Mouse (Mus musculus) heart, embryonic 14.5 days (tissue): ENCODE results near the gene Rbm6. TPM values are rescaled to one million over a fixed set of nuclear protein-coding genes. Genes with fewer than 3 reads are reported as not detected.

Source experiments
- ATAC-seq: fragments of 200-750 bp; cut with Nextera tagmentation; 2 replicates; pipeline ENCODE4 v1.8.0; 2017; ENCODE audit warnings: low read depth, moderate TSS enrichment; ENCODE audit not compliant: insufficient number of reproducible peaks, insufficient read depth, low FRiP score
- H3K27ac ChIP-seq, 2 experiments: fragments of 200-500 bp in 1 of 2; fragments of 300-500 bp in 1 of 2; sonication (generic) in 1 of 2; replicated peaks in 1 of 2; 2 replicates each; pipeline ENCODE4 v1.5.1; 2012 to 2014; ENCODE audit warnings: low read depth in 2 of 2, low read length in 2 of 2, control low read depth in 1 of 2, mild to moderate bottlenecking in 1 of 2, mixed read lengths in 1 of 2; ENCODE audit not compliant: control insufficient read depth in 1 of 2, insufficient read depth in 1 of 2
- H3K27me3 ChIP-seq: fragments of 300-500 bp; sonication (generic); 2 replicates; pipeline ENCODE4 v1.6.1; 2014; ENCODE audit warnings: mild to moderate bottlenecking, low read length, control low read depth; ENCODE audit not compliant: control insufficient read depth, insufficient read depth
- H3K36me3 ChIP-seq: fragments of 300-500 bp; sonication (generic); 2 replicates; pipeline ENCODE4 v1.6.1; 2014; ENCODE audit warnings: mild to moderate bottlenecking, control low read depth, low read length, mixed read lengths; ENCODE audit not compliant: control insufficient read depth, insufficient read depth
- H3K4me1 ChIP-seq, 2 experiments: fragments of 200-500 bp in 1 of 2; fragments of 300-500 bp in 1 of 2; sonication (generic) in 1 of 2; 2 replicates each; pipeline ENCODE4 v1.6.1; 2012 to 2014; ENCODE audit warnings: low read length in 2 of 2, control low read depth in 1 of 2, mixed read lengths in 1 of 2; ENCODE audit not compliant: control insufficient read depth in 2 of 2, insufficient read depth in 2 of 2
- H3K4me2 ChIP-seq: fragments of 300-500 bp; sonication (generic); 2 replicates; pipeline ENCODE4 v1.6.1; 2014; ENCODE audit warnings: mild to moderate bottlenecking, low read length
- H3K4me3 ChIP-seq, 2 experiments: fragments of 200-500 bp in 1 of 2; fragments of 300-500 bp in 1 of 2; sonication (generic) in 1 of 2; 2 replicates each; pipeline ENCODE4 v1.5.1; 2012 to 2014; ENCODE audit warnings: low read length in 2 of 2, mild to moderate bottlenecking in 2 of 2, control low read depth in 1 of 2, low read depth in 1 of 2, moderate library complexity in 1 of 2; ENCODE audit not compliant: control insufficient read depth in 1 of 2, insufficient read depth in 1 of 2
- H3K9ac ChIP-seq: fragments of 300-500 bp; sonication (generic); 2 replicates; pipeline ENCODE4 v1.6.1; 2014; ENCODE audit warnings: mild to moderate bottlenecking, low read length
- H3K9me3 ChIP-seq: fragments of 300-500 bp; sonication (generic); 2 replicates; pipeline ENCODE4 v1.6.1; 2016; ENCODE audit warnings: low read length, control low read depth; ENCODE audit not compliant: control insufficient read depth
- WGBS: fragments of 180-500 bp; shearing (Covaris S2); extraction: QIAGEN DNeasy Blood & Tissue Kit; methylation state at CpG from one replicate; pipeline ENCODE4 v1.1.7; 2014; 5-methylcytosine and 5-hydroxymethylcytosine counted together
- polyA plus RNA-seq: library from polyadenylated mRNA; unstranded; fragments of >200 nt; fragmentation: Nextera tagmentation; extraction: Ambion mirVana; gene quantifications from 2 replicates; pipeline ENCODE4 v1.2.1, GENCODE M21; 2014

The Rbm6 gene
- polyA plus RNA-seq, 1 experiment from 2014 or later, result 42.8 TPM

DNA sequence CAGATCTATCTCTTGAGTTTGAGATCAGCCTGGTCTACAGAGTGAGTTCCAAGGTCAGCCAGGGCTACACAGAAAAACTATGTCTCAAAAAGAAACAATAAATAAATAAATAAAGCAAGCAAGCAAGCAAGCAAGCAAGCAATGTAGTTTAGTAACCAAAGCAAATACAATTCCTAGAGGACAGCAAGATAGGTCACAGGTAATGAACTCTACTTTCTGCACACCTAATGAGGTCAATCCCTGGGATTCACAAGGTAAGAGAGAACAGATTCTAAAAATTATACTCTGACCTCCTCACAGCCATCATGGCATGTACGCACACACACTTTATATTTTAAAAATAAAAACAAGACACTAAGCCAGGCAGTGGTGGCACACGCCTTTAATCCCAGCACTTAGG, 7.0 kb downstream of the Rbm6 start:
- Histone ChIP-seq H3K4me3 (no peak overlapping the region), H3K27me3 (no peaks in the 10 kb centered on the region), H3K36me3 (peaks cover 21% of the 10 kb centered on the region), H3K9me3 (no peaks in the 10 kb centered on the region), H3K4me2 (no peak overlapping the region), H3K9ac (no peak overlapping the region), H3K4me1 (0 out of 4 replicates have a peak, but pooled peaks cover 0 to 2% of the 10 kb centered on the region in 2 experiments), H3K27ac (no peak overlapping the region)
- ATAC-seq, result no peak
- 87% methylated on average over 2 of the region's 2 CpGs for WGBS

DNA sequence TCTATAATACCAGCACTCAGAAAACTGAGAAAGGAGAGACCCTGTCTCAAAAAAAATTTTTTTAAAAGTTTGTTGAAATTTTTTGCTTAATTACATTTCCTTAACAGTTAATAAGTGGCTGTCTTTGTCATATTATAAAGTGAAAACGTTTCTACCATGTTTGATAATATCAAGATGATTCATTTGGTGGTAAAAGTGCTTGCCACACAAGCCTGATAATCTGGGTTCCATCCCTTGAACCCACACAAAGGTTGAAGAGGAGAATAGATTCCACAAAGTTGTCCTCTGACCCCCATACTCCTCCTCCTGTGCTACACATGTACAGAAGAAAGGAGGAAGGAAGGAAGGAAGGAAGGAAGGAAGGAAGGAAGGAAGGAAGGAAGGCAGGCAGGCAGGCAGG, 8.5 kb downstream of the Rbm6 start:
- Histone ChIP-seq H3K4me3 (no peak overlapping the region), H3K4me1 (no peaks in the 10 kb centered on the region), H3K27me3 (no peaks in the 10 kb centered on the region), H3K9ac (no peak overlapping the region), H3K27ac (no peak overlapping the region), H3K9me3 (no peaks in the 10 kb centered on the region), H3K36me3 (peaks cover 24% of the 10 kb centered on the region), H3K4me2 (no peak overlapping the region)
- no peak for ATAC-seq
- WGBS, result 64% methylated on average over 1 of the region's 1 CpGs

DNA sequence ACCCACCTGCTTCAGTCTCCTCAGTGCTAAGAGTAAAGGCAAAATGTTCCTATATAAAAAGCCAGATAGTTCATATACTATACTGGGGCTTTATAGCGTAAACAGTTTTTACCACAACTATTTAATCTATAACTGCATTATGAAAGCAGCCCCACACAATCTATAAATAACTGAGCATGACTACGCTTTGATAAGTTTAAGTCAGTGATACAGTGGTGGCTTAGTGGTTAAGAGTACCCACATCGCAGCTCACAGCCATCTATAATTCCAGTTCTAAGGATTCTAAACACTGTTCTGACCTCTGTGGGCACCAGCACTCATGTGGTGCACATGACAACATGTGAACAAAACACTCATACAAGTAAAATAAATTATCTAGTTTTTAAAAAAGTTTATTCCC, 14.7 kb downstream of the Rbm6 start:
- Histone ChIP-seq H3K4me2 (no peak overlapping the region), H3K27ac (no peak overlapping the region), H3K9me3 (no peaks in the 10 kb centered on the region), H3K9ac (no peak overlapping the region), H3K36me3 (peaks cover 43% of the 10 kb centered on the region), H3K27me3 (no peaks in the 10 kb centered on the region), H3K4me3 (no peak overlapping the region), H3K4me1 (peaks cover 0 to 4% of the 10 kb centered on the region in 2 experiments; a peak in 1 of 4 replicates)
- WGBS, result 63% methylated on average over 3 of the region's 3 CpGs
- ATAC-seq, result no peak

DNA sequence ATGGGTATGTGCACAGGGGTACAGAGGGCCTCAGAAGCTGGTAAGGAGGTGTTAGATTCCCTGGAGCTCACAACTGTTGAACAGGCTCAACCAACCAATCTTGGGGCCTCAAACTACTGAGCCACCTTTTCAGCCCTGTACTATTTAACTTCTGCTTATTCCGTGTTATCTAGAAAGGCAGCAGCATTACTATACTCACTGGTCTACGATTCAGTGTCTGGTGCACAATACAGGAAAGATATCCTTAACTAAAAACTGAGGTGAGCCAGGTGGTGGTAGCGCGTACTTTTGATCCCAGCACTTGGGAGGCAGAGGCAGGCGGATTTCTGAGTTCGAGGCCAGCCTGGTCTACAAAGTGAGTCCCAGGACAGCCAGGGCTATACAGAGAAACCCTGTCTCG, 24.1 kb downstream of the Rbm6 start:
- peaks cover 76% of the 10 kb centered on the region for H3K36me3 ChIP-seq
- no peaks in the 10 kb centered on the region for H3K27me3 ChIP-seq
- ATAC-seq, result no peak
- H3K9me3 ChIP-seq, result no peaks in the 10 kb centered on the region
- H3K4me1 ChIP-seq, result no peaks in the 10 kb centered on the region
- no peak overlapping the region for H3K4me2 ChIP-seq
- WGBS, result 93% methylated on average over 7 of the region's 7 CpGs
- no peak overlapping the region for H3K4me3 ChIP-seq
- H3K9ac ChIP-seq, result no peak overlapping the region
- H3K27ac ChIP-seq, result no peak overlapping the region

DNA sequence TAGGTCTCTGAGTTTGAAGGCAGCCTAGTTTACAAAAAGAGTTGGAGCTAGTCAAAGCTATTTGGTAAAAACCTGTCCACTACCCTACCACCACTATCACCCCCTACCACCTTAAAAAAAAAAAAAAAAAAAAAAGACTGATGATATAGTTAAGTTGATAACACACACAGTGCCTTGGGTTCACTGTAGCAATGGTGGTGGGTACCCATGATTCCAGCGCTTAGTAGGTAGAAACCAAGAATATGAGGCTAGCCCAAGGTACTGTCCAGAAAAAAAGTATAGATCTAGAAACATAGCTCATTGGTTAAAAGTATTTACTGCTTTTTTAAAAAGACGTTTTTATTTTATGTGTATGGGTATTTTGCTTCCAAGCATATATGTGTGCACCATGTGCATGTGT, 30.3 kb downstream of the Rbm6 start:
- Histone ChIP-seq H3K9ac (no peak overlapping the region), H3K27ac (no peak overlapping the region), H3K27me3 (no peaks in the 10 kb centered on the region), H3K9me3 (no peaks in the 10 kb centered on the region), H3K4me3 (no peak overlapping the region), H3K4me2 (no peak overlapping the region), H3K4me1 (no peaks in the 10 kb centered on the region), H3K36me3 (peaks cover 56% of the 10 kb centered on the region)
- WGBS, result 90% methylated on average over 2 of the region's 2 CpGs
- no peak for ATAC-seq

DNA sequence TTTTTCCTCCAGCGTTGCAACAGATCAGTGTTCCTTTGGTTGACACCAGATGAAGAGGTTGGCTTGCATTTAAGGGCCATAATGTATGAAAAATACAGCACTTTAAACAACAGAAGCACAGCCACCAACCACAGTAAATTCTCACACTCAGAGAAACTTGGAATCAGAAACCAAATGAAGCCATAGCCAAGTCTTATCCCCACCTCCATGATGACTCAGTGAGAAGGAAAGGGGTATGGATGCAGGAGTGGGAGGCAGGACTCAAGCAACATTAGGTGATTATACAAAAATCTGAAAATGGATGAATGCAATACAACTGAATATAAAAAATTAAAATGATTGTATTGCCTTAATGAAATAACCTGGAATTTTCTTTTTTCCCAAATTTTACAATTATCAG, 34.2 kb downstream of the Rbm6 start:
- H3K9ac ChIP-seq, result no peak overlapping the region
- H3K27me3 ChIP-seq, result no peaks in the 10 kb centered on the region
- no peak for ATAC-seq
- H3K27ac ChIP-seq, result no peak overlapping the region
- H3K36me3 ChIP-seq, result peaks cover 36% of the 10 kb centered on the region
- no peak overlapping the region for H3K4me2 ChIP-seq
- 100% methylated on average over 1 of the region's 1 CpGs for WGBS
- H3K4me3 ChIP-seq, result no peak overlapping the region
- H3K9me3 ChIP-seq, result no peaks in the 10 kb centered on the region
- H3K4me1 ChIP-seq, result no peaks in the 10 kb centered on the region

DNA sequence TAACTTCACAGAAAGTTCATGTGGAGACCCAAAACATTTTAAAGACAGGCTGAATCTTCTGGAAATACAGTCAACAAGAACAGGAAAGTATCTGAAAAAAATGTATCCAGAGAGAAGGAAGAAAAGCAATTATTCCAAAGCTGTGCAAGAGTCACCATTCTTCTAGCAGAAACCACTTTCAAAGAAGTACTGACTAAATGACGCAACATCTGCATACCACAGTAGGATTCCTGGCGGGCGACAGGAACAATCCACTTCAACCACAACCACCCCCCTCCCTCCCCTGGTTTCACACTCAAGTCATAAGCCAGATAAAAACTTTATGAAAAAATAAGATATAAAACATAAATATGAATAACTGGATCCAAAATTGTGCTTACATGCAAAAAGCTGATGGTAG, 39.2 kb downstream of the Rbm6 start:
- Histone ChIP-seq H3K27ac (no peak overlapping the region), H3K9me3 (no peaks in the 10 kb centered on the region), H3K4me3 (no peak overlapping the region), H3K9ac (no peak overlapping the region), H3K4me1 (0 out of 4 replicates have a peak, but pooled peaks cover 0 to 2% of the 10 kb centered on the region in 2 experiments), H3K4me2 (no peak overlapping the region), H3K36me3 (peaks cover 44% of the 10 kb centered on the region), H3K27me3 (no peaks in the 10 kb centered on the region)
- ATAC-seq, result no peak
- 73% methylated on average over 3 of the region's 3 CpGs for whole genome bisulfite sequencing

DNA sequence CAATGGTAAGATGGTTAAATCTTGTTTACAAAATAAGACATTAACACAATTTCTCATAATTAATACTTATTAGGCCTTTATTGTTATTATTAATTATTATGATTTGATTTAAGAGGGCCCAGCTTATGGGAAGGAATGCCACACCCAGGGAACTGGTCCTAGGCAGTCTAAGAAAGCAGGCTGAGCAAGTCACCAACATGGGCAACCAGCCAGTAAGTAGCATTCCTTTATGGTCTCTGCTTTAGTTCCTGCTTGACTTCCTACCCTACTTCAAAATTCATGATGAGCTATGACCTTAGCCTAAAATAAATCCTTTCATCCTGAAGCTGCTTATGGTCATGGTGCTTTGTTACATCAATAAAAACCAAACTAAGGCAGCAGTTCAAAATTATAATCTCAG, 41.3 kb downstream of the Rbm6 start:
- peaks cover 51% of the 10 kb centered on the region for H3K36me3 ChIP-seq
- 0 out of 4 replicates have a peak, but pooled peaks cover 0 to 2% of the 10 kb centered on the region in 2 experiments for H3K4me1 ChIP-seq
- H3K4me3 ChIP-seq, result no peak overlapping the region
- H3K4me2 ChIP-seq, result no peak overlapping the region
- ATAC-seq, result no peak
- no peak overlapping the region for H3K27ac ChIP-seq
- H3K9me3 ChIP-seq, result no peaks in the 10 kb centered on the region
- H3K9ac ChIP-seq, result no peak overlapping the region
- H3K27me3 ChIP-seq, result no peaks in the 10 kb centered on the region
